Mouse (Mus musculus) gastrocnemius, postnatal 4 days (tissue): Measurements from ENCODE around the gene 1700025G04Rik. TPM values are rescaled to one million over a fixed set of nuclear protein-coding genes. Genes with fewer than 3 reads are reported as not detected.

Experiments used
- DNase-seq, 2 experiments: peaks; one replicate each; pipeline ENCODE4 v3.0.0; 2021 to 2022; ENCODE audit warnings: low spot score in 2 of 2, mixed read lengths in 2 of 2
- total RNA-seq, 2 experiments: library from RNA; stranded (reverse); gene quantifications; 2 replicates each; pipeline ENCODE4 v1.2.3; 2021

The 1700025G04Rik gene
- total RNA-seq, 2 experiments from 2014 or later: 68.5 to 84.0 TPM

GRCm38 (mm10) chr1:152077171-152077715, 12.7 kb downstream of the 1700025G04Rik start:
- no peak for DNase-seq

DNA sequence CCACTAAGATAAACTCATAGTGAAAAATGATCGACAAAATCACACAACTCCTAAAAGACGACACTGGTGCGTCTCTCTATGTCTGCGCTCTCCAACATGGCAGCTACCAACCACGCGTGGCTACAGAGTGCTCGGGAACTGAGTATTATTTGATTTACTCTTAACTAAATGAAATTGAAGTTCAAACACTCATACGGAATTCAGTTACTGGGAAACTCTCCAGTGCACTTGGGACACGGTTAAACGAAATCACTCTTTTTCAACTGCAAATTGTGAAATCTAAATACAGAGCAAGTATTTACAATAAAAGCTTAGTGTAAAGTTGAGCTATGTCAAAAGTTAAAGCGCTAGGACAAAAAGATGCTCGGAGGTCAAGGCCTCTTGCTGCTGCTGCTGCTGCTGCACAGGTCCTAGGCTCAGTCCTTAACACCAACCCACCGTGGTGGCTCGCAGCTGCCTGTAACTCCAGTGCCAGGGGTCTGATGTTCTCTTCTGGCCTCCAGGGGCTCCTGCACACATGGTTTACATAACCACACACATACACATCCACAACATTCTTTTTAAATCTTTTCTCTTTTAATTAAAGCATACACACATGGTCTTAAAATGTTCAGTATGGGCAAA, 13.6 kb downstream of the 1700025G04Rik start:
- no peak for DNase-seq

DNA sequence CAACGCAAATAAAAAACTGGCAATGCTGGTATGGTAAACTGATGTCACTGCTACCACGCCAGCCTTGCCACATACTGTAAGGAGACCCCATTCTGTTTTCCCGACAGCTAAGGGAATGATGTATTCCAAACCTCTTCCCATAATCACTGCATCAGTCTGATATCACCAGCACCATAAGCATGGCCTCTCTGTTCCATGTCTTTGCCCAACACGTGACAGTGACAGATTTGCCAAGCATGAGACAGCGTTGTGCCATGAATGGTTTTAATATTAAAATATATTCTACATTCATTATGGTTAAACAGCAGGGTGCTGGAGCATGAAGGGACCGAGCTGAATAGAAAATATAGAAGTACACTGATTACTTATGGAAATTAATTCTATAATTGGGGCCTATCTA, 14.2 kb downstream of the 1700025G04Rik start:
- DNase-seq: no peak

GRCm38 (mm10) chr1:152070441-152070840, 19.5 kb downstream of the 1700025G04Rik start:
- no peak for DNase-seq

DNA sequence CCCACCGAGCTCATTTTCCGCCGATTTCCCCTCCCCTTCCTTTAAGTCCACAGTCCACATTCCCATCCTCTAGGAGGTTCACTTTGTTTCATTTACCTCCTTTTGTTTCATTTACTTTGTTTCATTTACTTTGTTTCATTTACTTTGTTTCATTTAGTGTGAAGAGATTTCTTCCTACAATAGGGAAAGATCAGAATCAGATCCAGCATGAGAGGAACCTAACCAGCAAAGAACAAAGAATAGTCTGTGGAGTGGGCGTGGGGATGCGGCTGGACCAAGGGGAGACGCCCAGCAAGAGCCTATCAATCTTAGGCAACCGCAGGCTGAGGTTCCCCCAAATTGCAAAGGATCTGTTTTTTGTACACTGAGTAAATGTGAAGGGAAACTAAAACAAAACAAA, 20.2 kb downstream of the 1700025G04Rik start:
- no peak for DNase-seq

DNA sequence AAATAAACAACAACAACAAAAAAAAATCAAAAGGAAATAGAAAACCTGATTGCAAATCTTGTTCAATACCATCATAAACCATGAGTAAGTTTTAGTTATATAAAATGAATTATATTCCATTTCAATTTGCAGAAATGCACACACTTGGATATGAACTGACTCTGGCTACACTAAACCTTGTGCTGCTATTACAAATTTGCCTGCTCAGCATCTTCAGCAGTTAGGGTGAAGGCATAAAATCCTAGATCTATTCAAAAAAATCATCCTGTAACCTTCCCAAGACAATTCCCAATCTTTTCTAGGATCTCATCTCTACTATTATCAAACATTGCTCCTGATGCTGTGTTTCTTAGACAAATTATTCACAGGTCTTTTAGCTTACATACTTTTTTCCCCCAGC, 22.0 kb downstream of the 1700025G04Rik start:
- no peak for DNase-seq

GRCm38 (mm10) chr1:152065527-152065926, 24.4 kb downstream of the 1700025G04Rik start:
- DNase-seq: no peak

DNA sequence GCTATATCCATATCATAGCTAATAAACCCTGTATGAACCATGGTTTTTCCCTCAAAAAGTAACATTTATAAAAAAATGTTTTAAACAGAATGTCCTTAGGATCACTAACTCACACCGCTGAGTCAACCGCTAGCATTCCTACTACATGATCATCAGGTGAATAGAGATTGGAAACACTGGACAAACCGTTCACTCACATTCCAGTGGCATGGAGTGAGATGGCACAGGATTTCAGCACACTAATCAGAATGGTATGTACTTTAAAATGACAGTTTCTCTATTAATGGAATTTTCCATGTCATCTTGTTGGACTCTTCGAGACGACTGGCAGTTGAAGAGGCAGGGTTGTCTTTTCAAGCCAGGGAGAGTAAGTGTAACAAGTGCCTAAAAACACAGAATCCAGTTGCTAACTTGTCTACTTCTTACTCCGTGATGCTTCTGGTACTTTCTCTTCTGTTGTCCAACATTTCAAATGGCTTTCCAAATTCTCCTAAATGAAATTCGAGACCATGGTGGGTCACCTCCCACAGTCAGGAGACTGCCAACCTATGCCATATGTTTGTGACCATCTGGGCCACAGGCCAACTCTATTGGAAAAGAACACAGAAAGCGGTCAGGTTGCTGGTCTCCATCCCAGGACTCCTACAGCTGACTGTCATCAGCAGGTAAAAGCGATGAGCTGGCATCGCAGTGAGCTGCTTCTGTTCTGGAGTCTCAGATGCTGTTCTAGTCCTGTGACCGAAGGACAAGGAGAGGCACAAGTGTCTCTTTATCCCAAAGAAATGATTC, 26.4 kb downstream of the 1700025G04Rik start:
- no peak for DNase-seq

- DNase-seq: no peak
These were observed 28.2 kb downstream of the 1700025G04Rik start for GRCm38 (mm10) chr1:152061745-152062144.

- DNase-seq: no peak
These were observed 29.7 kb downstream of the 1700025G04Rik start for GRCm38 (mm10) chr1:152060265-152060664.

GRCm38 (mm10) chr1:152058776-152059175, 31.1 kb downstream of the 1700025G04Rik start:
- no peak for DNase-seq

GRCm38 (mm10) chr1:152053112-152053511, 36.8 kb downstream of the 1700025G04Rik start:
- no peak for DNase-seq

DNA sequence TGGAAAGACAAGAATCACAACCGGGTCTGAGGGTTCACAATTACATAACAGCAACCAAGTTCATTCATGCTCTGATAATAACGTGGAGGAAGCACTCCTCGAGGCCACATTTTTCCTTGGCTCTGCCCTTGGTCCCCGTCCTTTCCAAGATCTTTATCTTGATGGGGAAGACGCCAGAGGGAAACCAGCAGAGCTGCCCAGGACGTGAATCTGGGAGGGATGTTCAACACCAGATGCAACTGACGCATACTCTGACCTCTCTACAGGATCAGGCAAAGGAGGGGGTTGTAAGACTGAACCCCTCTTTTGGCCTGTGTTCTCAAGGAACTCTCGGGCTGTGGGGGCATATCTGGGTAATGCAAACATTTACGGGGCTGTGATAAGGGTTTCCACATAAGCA, 38.1 kb downstream of the 1700025G04Rik start:
- no peak for DNase-seq

DNA sequence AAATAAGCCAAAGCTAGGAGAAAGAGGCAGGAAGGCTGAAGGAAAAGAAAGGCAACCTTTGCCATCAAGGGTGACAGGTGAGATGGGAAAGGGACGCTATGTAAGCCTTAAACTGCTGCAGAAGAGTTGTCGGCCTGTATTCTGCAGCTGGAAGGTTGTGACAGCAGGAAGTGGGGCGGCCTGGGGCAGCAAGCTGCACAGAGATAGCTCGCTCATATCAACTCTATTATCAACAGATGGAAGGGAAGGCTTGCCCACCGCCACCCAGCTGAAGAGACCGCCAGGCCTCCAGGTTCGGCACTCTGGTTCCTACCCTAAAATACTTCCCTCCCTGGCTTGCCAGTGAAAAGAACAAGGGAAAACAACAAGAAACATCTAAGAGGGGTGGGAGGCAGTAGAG, 39.9 kb downstream of the 1700025G04Rik start:
- no peak for DNase-seq

- no peak for DNase-seq
These were observed 41.6 kb downstream of the 1700025G04Rik start for GRCm38 (mm10) chr1:152048291-152048690.

- DNase-seq: no peak
These were observed 42.5 kb downstream of the 1700025G04Rik start for GRCm38 (mm10) chr1:152047416-152047815.

DNA sequence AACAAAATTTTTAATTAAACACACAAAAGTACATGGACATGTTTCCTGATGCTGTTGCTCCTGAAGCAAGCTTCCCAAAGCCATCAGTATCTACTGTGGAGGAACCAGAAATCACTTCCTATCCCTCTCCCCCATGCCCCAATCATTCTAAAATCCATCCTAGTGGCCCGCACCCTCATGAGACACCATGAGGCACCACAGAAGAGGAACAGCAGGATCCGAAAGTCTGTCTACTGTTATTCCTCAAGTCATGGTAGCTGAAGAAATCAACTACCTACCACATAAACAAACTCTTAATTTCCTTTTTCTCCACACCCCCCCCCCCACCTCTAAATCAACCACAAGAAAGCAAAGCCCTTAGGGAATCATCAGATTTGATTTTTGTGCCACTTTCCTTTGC, 46.5 kb downstream of the 1700025G04Rik start:
- no peak for DNase-seq

DNA sequence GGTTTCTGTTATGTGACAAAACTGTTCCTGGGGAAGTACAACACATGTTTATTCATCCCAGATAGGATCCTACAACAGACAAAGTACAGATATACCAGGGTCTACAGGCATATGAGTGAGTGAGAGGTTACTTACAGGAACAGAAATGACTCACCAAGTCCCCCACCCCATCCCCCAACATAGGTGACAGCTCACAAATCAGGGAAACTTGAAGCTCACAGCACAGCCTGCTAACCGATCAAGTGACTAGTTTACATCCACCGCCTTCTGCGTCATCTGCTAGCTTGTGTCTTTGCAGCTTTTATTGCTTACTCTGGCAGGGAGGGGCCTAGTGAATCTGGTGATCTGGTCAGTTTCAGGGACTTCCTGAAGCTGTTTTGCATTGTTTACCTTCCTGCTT, 47.5 kb downstream of the 1700025G04Rik start:
- no peak for DNase-seq

- DNase-seq: no peak
These were observed 48.9 kb downstream of the 1700025G04Rik start for GRCm38 (mm10) chr1:152041005-152041404.

DNA sequence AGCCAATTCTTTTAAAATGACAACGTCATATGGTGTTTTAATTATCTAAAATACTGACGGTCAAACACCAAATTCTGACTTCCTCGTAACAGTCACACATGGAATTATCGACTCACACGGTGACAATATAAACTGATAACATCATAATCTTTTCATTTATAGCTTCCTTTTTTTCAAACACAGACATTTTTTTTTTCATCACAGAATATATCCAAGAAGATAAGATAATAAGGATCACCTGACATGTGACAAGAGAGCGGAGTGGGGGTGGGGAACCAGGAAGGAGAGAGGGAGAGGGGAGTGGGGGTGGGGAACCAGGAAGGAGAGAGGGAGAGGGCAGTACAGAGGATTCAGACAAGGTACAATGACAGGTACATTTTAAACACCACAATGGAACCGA, 49.9 kb downstream of the 1700025G04Rik start:
- no peak for DNase-seq

DNA sequence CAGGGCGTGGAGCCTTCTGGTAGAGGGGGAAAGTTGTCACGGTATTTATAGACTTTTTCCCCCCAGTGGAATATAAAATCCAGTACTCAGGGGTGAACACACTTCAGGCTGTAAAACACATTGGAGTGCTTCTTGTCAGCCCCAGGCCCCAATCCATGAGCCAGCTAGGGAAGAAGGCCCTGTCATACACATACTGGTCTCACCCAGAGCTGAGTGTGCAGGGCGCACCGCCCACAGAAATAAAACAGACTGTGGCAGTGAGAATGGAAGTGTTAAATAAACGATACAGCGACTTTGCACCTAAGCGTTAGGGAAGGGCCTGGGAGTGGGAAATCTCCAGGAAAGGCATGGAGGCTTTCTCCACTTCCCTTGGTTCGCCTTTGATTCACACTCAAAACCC, 50.3 kb downstream of the 1700025G04Rik start:
- no peak for DNase-seq

DNA sequence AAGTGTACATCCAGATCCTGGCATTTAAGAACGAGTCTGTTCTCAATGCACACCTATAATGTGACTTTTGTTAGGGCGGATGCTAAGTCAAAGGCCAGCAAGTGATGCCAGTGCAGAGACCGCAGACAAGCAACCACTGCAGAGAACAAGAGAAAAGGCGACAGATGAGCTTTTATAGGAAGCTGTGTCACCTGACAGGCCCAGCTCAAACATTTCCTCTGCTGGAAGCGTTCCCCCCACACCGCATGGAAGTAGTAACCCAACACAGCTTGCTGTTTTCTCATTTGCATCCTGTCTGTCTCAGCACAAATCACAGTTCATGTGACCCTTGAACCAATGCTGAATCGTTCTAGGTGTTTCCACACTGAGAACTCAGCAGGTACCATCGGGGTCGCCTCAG, 51.8 kb downstream of the 1700025G04Rik start:
- no peak for DNase-seq

DNA sequence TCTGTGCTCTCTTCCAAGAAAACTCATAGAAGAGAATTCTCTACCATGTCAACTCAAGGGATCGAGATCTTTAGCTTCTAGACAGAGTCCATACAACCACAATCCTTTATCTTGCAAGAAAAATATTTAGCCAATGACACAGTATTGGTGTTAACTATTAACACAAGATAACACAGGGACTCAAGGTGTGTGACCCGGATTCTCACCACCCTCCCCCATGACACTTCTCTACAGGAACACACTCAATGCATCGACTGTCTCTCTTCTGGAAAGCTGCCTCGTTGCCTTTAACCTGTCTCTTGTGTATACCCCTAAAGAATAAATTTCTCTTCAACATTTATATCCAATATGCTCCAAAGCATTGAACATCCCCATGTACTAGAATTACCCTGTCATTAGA, 52.3 kb downstream of the 1700025G04Rik start:
- no peak for DNase-seq
